Mouse (Mus musculus) induced T-regulatory cell, adult 2 months (primary cell): ENCODE data around the gene Pole3.
"Not testable (repeated sequence)": the region's sequence is repeated elsewhere in the genome, so short reads cannot be mapped to it uniquely, and the experiment has no call there.

Source experiments
- DNase-seq: peaks from one replicate; pipeline ENCODE4 v3.0.0-alpha.2; 2012; ENCODE audit warnings: low read depth

Gene Pole3

GRCm38 (mm10) chr4:62487172-62487571, 37.7 kb downstream of the Pole3 start:
- no peak for DNase-seq

- no peak for DNase-seq
Measured at GRCm38 (mm10) chr4:62486162-62486696, 38.6 kb downstream of the Pole3 start.

- no peak for DNase-seq
Measured at GRCm38 (mm10) chr4:62485450-62486161, 39.3 kb downstream of the Pole3 start.

- peak; percentile 39 for DNase-seq
Measured at GRCm38 (mm10) chr4:62484928-62485327, 39.9 kb downstream of the Pole3 start.

- DNase-seq = peak; percentile 84
Measured at GRCm38 (mm10) chr4:62480709-62481605, 43.9 kb downstream of the Pole3 start.

- peak; percentile 81 for DNase-seq
Measured at GRCm38 (mm10) chr4:62479937-62480708, 44.7 kb downstream of the Pole3 start, which contains the start of gene Bspry. Gene Bspry, plus strand, starts transcription at chr4:62480053.

GRCm38 (mm10) chr4:62479593-62479936, 45.3 kb downstream of the Pole3 start:
- not testable (repeated sequence) for DNase-seq

GRCm38 (mm10) chr4:62477542-62478244, 47.2 kb downstream of the Pole3 start:
- peak; percentile 8 for DNase-seq

- peak; percentile 71 for DNase-seq
Measured at GRCm38 (mm10) chr4:62475793-62476192, 49.1 kb downstream of the Pole3 start.

- DNase-seq = no peak
Measured at GRCm38 (mm10) chr4:62475131-62475530, 49.7 kb downstream of the Pole3 start.
